Mouse (Mus musculus): Measurements from ENCODE around the gene Gm17359. TPM values are rescaled to one million over a fixed set of nuclear protein-coding genes. Genes with fewer than 3 reads are reported as not detected.

The Gm17359 gene
- polyA plus RNA-seq (2015; fragmentation: Nextera tagmentation; extraction: Ambion mirVana): not detected in 2 replicates

DNA sequence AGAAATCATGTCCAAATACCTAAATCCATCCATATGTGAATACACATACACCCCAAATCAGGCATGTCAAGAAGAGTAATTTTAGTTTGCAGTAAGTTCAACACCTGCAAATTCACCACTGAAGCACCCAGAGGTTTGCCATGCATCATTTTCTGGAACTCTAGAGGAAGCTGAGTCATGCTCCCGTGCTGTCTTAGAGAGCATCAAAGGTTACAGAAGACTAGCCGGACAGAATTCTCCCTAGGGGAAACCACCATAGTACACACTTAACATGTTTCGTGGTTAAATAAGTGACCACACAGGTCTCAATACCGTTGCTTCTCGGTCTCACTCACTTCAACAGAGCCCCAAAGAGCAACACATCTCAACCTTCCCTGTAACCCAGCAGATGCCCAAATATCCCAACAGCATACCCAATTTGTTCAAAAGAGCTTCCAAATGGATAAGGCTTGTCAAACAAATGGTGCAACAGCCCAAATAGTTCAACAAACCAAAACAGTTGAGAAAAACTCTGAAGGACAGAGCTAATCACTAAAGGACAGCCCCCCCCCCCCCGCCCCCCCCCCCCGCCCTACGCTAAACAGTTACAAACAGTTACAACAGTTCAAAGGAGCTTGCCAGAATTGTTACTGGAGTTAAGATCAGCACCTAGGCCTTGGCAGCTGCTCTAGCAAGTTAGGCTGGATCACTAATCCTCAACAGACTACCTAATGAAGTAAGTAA is at the start of gene Gm17359:
Gm17359 (plus strand) TSS at position 618 of the 723 bp plus-strand sequence.
- Histone ChIP-seq H3K4me2 (no peak within 1 kb of the TSS), H3K27me3 (no peaks in the 10 kb centered on the region), H3K4me3 (no peak within 1 kb of the TSS), H3K9me3 (no peaks in the 10 kb centered on the region), H3K36me3 (no peaks in the 10 kb centered on the region), H3K9ac (no peak within 1 kb of the TSS), H3K4me1 (replicated peaks) (no peaks in the 10 kb centered on the region), H3K27ac (replicated peaks) (no peak within 1 kb of the TSS)
- ATAC-seq (ENCODE audit: low FRiP score, low read depth): no peak
- 73% methylated on average over 8 of the region's 8 CpGs for WGBS

DNA sequence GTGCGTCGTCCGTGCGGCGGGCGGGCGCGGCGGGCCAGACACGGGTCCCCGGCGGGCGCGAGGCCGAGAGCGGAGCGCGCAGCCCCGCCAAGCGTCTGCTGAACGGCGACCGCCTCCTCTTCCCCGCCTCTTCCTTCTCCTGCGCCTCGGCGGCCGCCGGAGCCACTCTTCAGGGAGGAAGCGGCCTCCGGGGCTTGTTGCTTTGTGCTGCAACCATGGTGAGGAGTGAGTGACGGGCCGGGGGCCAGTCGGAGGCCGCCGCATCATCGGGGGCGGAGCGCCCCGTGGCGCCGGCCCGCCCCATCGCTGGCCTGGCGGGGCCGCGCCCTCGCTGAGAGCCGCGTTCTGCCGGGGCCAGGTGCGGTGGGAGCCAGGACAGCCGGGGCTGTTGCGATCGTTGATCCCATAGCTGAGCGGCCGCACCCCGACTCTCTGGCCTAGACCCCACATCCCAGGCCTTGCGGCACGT is 49.3 kb upstream of the Gm17359 start:
- Histone ChIP-seq H3K36me3 (no peaks in the 10 kb centered on the region), H3K9me3 (no peaks in the 10 kb centered on the region), H3K4me1 (replicated peaks) (peaks cover 42% of the 10 kb centered on the region), H3K9ac (peak overlapping the region; percentile 88), H3K27ac (replicated peaks) (peak overlapping the region; percentile 91), H3K4me2 (peak overlapping the region; percentile 89), H3K4me3 (peak overlapping the region; percentile 85), H3K27me3 (no peaks in the 10 kb centered on the region)
- WGBS: under 1% methylated on average over 56 of the region's 60 CpGs
- ATAC-seq (ENCODE audit: low FRiP score, low read depth): peak; percentile 98

DNA sequence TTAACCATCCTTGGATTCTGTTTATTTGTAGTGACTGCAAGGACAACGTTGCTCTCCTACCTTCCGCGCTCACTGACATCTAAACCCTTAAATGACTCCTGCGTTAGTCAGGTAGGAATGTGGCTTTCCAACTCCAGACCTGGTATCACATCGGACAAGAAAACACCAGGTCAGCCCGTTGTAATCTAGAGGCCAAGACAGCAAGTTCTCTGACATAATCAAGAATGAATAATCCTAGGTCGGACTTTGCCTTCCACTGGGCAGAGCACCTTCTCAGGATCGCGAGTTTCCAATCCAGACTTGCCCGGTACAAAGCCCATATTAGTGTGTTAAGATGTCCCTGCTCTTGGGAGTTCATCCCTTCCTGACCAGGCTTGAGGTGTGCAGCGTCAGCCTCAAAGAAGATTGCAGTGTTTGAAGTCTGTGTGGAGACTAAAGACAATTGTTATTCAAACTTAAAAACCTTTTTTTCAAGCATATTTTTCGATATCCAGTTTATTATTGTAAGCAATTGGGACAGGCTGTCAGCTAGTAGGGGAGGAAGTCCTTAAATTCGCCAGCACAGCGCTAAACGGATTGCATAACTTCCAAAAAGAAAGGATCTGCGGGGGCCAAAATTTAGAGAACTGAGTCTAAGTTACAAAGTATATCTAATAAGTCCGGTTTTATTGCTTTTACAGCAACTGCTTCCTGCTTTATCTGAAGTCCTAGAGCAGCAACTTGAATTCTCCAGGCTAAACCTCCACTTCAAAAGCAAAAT is 48.6 kb upstream of the Gm17359 start:
- no peak for ATAC-seq (ENCODE audit: low FRiP score, low read depth)

DNA sequence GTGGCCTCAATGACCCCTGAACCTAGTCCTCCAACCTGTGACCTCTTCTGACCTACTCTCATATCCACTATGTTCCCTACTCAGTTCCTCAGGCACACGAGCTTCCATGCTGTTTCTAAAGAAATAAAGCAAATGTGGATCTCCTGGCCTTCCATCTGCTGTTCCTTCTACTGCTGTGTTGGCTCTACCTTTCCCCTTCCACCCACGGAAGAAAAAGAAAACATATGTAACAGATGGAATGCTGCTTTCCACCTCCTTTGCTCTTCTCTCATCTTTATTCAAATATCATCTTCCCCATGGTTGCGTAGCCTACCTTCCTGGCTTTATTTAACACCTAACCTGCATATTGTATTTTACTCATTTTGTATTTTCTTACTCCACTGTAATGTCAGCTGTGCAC is 47.4 kb upstream of the Gm17359 start:
- Histone ChIP-seq H3K36me3 (no peaks in the 10 kb centered on the region), H3K27ac (replicated peaks) (no peak overlapping the region), H3K4me1 (replicated peaks) (peaks cover 23% of the 10 kb centered on the region), H3K4me2 (no peak overlapping the region), H3K9me3 (no peaks in the 10 kb centered on the region), H3K9ac (no peak overlapping the region), H3K4me3 (no peak overlapping the region), H3K27me3 (no peaks in the 10 kb centered on the region)
- no peak for ATAC-seq (ENCODE audit: low FRiP score, low read depth)
- WGBS: 79% methylated on average over 3 of the region's 3 CpGs

More for the DNA sequence above, 48.6 kb upstream of the Gm17359 start:
- Histone ChIP-seq H3K27me3 (no peaks in the 10 kb centered on the region), H3K4me1 (replicated peaks) (peaks cover 35% of the 10 kb centered on the region), H3K4me2 (peak overlapping the region; percentile 89), H3K36me3 (no peaks in the 10 kb centered on the region), H3K9me3 (no peaks in the 10 kb centered on the region), H3K9ac (peak overlapping the region; percentile 88), H3K27ac (replicated peaks) (peak overlapping the region; percentile 91), H3K4me3 (peak overlapping the region; percentile 85)
- 17% methylated on average over 17 of the region's 17 CpGs for WGBS

DNA sequence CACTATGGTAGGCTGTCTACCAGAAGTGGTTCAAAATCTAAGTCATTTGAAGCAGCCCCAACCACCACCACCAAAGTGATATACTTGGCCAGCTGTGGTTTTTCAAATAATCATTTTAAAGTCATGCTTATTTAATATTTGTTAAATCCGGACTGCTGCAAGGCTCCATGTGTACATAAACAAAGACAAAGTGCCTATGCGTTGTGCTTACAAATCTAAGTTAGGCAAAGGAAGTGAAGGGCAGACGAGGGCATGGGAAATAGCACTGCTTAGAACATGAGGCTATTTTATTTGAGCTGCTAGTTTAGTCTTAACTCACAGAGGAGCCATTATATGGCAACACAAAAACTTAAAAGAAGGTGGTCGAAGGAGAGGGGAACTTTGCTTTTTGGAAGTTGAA is 43.4 kb upstream of the Gm17359 start:
- Histone ChIP-seq H3K4me1 (replicated peaks) (peaks cover 2% of the 10 kb centered on the region; the same call in 1 of the 2 replicates), H3K36me3 (no peaks in the 10 kb centered on the region), H3K27ac (replicated peaks) (no peak overlapping the region), H3K4me3 (no peak overlapping the region), H3K9ac (no peak overlapping the region), H3K9me3 (no peaks in the 10 kb centered on the region), H3K4me2 (no peak overlapping the region), H3K27me3 (no peaks in the 10 kb centered on the region)
- no peak for ATAC-seq (ENCODE audit: low FRiP score, low read depth)
- 72% methylated on average over 4 of the region's 4 CpGs for WGBS

DNA sequence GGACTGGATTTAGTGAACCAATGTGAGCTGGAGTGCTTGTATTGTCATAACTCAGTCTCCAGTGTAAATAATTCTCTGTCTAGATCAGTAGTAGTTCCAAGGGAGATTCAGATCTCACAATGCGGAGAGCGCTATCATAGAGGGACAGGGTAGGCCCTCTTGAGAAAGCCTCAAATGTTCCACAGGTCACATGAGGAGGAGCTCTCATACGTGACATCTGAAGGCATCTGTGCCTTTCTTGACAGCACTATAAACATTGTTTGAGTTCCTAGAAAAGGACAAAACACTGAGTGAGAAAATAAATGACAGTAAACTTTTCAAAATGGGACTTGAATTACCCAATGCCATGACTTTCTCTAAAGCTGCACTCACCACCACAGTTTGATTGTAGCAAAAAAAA is 41.8 kb upstream of the Gm17359 start:
- 90% methylated on average over 3 of the region's 3 CpGs for WGBS
- Histone ChIP-seq H3K4me2 (no peak overlapping the region), H3K27me3 (no peaks in the 10 kb centered on the region), H3K9me3 (no peaks in the 10 kb centered on the region), H3K4me3 (no peak overlapping the region), H3K4me1 (replicated peaks) (no peaks in the 10 kb centered on the region), H3K36me3 (no peaks in the 10 kb centered on the region), H3K9ac (no peak overlapping the region), H3K27ac (replicated peaks) (no peak overlapping the region)
- no peak for ATAC-seq (ENCODE audit: low FRiP score, low read depth)

DNA sequence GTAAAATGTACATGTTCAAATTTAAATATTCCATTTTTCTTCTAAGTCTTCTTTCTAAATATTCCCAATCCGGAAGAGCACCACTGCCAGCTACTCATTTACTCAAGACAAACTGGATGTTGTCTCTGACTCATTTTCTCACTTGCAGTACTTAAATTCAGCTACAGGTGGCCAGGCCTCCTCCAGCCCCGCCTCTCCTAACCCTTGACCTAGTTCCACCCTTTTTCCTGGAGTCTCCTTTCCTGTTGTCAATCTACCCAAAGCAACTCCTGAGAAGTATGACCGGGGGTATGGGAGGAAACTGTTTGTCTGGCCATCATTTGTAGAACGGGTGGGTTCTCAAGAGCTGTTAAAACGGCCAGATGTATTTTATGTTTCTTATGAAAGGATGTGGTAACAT is 40.4 kb upstream of the Gm17359 start:
- no peaks in the 10 kb centered on the region for H3K4me1 ChIP-seq (replicated peaks)
- no peak for ATAC-seq (ENCODE audit: low FRiP score, low read depth)
- no peaks in the 10 kb centered on the region for H3K27me3 ChIP-seq
- WGBS: 63% methylated on average over 5 of the region's 5 CpGs
- no peak overlapping the region for H3K9ac ChIP-seq
- no peak overlapping the region for H3K27ac ChIP-seq (replicated peaks)
- no peak overlapping the region for H3K4me3 ChIP-seq
- no peaks in the 10 kb centered on the region for H3K9me3 ChIP-seq
- no peak overlapping the region for H3K4me2 ChIP-seq
- no peaks in the 10 kb centered on the region for H3K36me3 ChIP-seq

DNA sequence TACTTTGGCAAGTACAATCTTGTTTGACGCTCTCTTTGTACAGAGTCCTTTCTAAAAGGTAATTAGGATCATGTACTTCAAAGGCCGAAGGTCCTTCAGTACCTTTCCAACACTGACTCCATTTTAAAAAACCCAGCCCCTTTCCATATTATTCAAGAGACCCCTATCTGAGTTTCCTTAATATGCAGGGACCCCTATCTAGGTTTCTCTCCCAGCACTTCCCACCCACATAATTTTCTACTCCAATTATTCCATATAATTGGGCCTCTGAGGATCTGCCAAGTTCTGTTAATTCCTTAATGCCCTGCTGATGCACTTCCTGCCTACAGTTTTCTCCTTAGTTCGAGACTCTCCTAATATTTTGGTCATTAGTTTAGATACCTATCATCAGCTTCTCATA is 39.9 kb upstream of the Gm17359 start:
- H3K27me3 ChIP-seq: no peaks in the 10 kb centered on the region
- no peak for ATAC-seq (ENCODE audit: low FRiP score, low read depth)
- 88% methylated on average over 3 of the region's 3 CpGs for WGBS

DNA sequence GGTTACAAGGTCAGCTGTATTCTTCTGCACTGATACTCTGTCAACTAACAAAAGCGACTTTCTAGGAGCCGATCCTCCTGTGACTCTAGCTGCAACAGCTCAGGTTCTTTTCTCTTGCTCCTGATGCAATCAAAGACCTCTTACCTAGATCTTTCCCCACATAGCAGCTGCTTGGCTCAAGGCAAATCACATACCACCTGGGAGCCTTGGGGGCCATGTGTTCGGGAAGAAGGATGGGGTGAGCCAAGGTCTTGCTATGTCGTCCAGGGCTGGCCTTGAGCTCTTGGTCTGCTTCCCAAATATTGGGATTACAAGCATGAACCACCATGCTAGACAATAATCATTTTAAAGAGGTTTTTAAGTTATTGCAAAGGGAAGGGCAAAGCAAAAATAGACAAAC is 39.2 kb upstream of the Gm17359 start:
- no peak overlapping the region for H3K4me3 ChIP-seq
- H3K4me2 ChIP-seq: no peak overlapping the region
- ATAC-seq (ENCODE audit: low FRiP score, low read depth): no peak
- H3K36me3 ChIP-seq: no peaks in the 10 kb centered on the region
- H3K27me3 ChIP-seq: no peaks in the 10 kb centered on the region
- H3K4me1 ChIP-seq (replicated peaks): no peaks in the 10 kb centered on the region
- 83% methylated on average over 4 of the region's 4 CpGs for WGBS
- no peaks in the 10 kb centered on the region for H3K9me3 ChIP-seq
- no peak overlapping the region for H3K9ac ChIP-seq
- no peak overlapping the region for H3K27ac ChIP-seq (replicated peaks)

More for the DNA sequence above, 39.9 kb upstream of the Gm17359 start:
- H3K4me3 ChIP-seq: no peak overlapping the region
- no peaks in the 10 kb centered on the region for H3K36me3 ChIP-seq
- no peaks in the 10 kb centered on the region for H3K9me3 ChIP-seq
- no peak overlapping the region for H3K4me2 ChIP-seq
- no peaks in the 10 kb centered on the region for H3K4me1 ChIP-seq (replicated peaks)
- no peak overlapping the region for H3K9ac ChIP-seq
- no peak overlapping the region for H3K27ac ChIP-seq (replicated peaks)

DNA sequence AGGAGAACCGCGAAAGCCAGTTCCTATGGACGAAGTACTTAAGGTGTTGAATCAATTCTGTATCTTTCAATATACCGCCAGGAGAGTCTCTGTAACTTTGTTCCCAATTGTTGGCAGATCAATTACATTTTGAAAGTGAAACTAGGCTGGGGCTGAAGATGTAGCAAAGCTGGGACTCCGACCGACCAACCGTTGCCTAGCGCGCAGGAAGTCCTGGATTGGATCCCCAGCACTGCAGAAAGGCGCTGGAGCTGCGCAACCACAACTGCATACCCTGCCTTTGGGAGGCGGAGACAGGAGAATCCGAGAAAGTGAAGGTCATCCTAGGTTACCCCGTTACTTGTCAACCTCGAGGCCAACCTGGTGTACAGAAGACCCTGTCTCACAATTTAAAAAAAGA is 37.1 kb upstream of the Gm17359 start:
- no peak overlapping the region for H3K9ac ChIP-seq
- WGBS: 86% methylated on average over 15 of the region's 15 CpGs
- no peaks in the 10 kb centered on the region for H3K9me3 ChIP-seq
- no peak overlapping the region for H3K4me2 ChIP-seq
- no peaks in the 10 kb centered on the region for H3K4me1 ChIP-seq (replicated peaks)
- H3K4me3 ChIP-seq: no peak overlapping the region
- no peak for ATAC-seq (ENCODE audit: low FRiP score, low read depth)
- H3K27me3 ChIP-seq: no peaks in the 10 kb centered on the region
- no peaks in the 10 kb centered on the region for H3K36me3 ChIP-seq
- no peak overlapping the region for H3K27ac ChIP-seq (replicated peaks)

DNA sequence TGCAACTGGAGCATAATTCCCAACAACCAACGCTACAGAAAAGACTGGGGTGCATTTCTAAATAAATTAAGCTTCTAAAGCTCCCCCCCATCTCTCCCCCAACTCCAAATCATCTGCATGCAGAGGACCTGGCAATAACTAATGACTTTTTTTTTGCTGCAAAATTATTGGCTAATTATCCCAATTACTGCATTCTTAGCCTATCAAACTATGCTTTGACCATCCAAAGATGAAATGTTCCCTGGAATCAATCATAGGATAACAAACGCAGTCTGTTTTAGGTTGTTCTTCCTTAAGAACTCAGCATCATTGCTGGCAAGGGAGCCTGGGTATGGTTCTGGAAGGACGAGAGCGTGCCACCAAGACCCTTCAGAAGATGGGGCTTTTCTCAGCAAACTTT is 27.9 kb upstream of the Gm17359 start:
- no peak overlapping the region for H3K27ac ChIP-seq (replicated peaks)
- no peaks in the 10 kb centered on the region for H3K36me3 ChIP-seq
- H3K4me2 ChIP-seq: no peak overlapping the region
- no peak overlapping the region for H3K4me3 ChIP-seq
- no peaks in the 10 kb centered on the region for H3K9me3 ChIP-seq
- no peak for ATAC-seq (ENCODE audit: low FRiP score, low read depth)
- no peaks in the 10 kb centered on the region for H3K27me3 ChIP-seq
- H3K9ac ChIP-seq: no peak overlapping the region
- H3K4me1 ChIP-seq (replicated peaks): no peaks in the 10 kb centered on the region
- 91% methylated on average over 4 of the region's 4 CpGs for WGBS

DNA sequence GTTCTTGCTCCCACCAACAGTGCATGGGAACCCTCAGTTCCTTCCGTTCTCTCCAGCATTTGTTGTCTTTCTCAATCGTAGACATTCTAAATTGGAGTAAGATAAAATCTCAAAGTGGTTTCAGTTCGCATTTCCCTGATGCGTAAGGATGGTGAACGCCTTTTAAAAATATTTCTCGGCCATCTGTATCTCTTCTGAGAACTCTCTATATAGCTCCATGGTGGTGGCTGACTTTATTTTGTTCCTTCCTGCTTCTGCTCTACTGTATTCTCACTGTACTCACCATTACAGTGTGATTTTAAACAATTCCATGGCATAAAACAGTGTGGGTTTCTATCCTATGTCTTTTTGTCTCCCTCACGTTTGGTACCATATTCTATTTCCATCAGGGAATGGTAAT is 26.3 kb upstream of the Gm17359 start:
- H3K4me2 ChIP-seq: no peak overlapping the region
- peaks cover 11% of the 10 kb centered on the region for H3K4me1 ChIP-seq (replicated peaks)
- no peak overlapping the region for H3K9ac ChIP-seq
- H3K9me3 ChIP-seq: no peaks in the 10 kb centered on the region
- H3K27me3 ChIP-seq: no peaks in the 10 kb centered on the region
- H3K36me3 ChIP-seq: no peaks in the 10 kb centered on the region
- ATAC-seq (ENCODE audit: low FRiP score, low read depth): no peak
- WGBS: 85% methylated on average over 7 of the region's 7 CpGs
- no peak overlapping the region for H3K27ac ChIP-seq (replicated peaks)
- H3K4me3 ChIP-seq: no peak overlapping the region

Data from hindbrain, embryonic 15.5 days (tissue).